Mouse (Mus musculus): ENCODE measurements around the gene Eci1.

DNA sequence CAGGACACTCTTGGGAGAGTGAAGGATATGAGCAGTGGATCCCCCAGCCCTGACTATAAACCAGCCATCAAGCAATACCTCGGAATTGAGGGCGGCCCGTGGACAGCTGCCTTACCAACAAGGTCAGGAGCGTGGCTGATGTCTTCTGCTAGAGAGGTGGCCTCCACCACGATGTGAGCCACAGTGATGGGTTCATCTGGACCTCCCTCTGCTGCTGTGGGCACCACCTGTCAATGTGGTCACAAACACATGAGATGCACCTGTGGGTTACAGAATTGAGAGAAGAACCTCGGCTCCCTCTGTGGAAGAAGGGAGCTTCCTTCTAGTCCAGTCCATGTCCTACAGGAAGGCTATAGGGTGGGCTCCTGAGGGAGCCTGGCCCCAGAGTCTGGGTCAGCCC lies 23.1 kb downstream of the Eci1 start:
- TF ChIP-seq CTCF (IDR thresholded peaks at IDR 0.05; ENCODE audit: insufficient read depth, low read depth, low read length) (no peak), POLR2A (IDR thresholded peaks at IDR 0.05; ENCODE audit: insufficient read depth, low read depth, low read length) (no peak)
